Mouse (Mus musculus) embryonic fibroblast, embryonic 13.5 days (primary cell): ENCODE results near the gene Thada.
A peak's percentile ranks its signal among the peaks of the same experiment; 100 is the strongest.

Source experiments
- CTCF ChIP-seq: IDR thresholded peaks from 2 replicates; pipeline ENCODE4 v1.5.1; 2011; ENCODE audit warnings: mild to moderate bottlenecking, control low read depth, low read length, moderate library complexity, borderline replicate concordance; ENCODE audit not compliant: insufficient read depth
- POLR2A ChIP-seq: IDR thresholded peaks from 2 replicates; pipeline ENCODE4 v1.6.1; 2011; ENCODE audit warnings: low read depth, mild to moderate bottlenecking, control low read depth, low read length, moderate library complexity

GRCm38 (mm10) chr17:84512516-84513085 lies 46.6 kb upstream of the Thada start:
- TF ChIP-seq CTCF = peak; percentile 28; the same call in 1 of the 2 replicates
- TF ChIP-seq POLR2A = no peak; the same call in 1 of the 2 replicates
